Mouse (Mus musculus) embryonic facial prominence, embryonic 10.5 days (tissue): Measurements from ENCODE around the gene Dip2c. TPM values are rescaled to one million over a fixed set of nuclear protein-coding genes. Genes with fewer than 3 reads are reported as not detected.

Source experiments
- DNase-seq: peaks from one replicate; pipeline ENCODE4 v3.0.0-alpha.2; 2017; ENCODE audit warnings: low spot score
- H3K27ac ChIP-seq: fragments of 300-500 bp; sonication (generic); replicated peaks from 2 replicates; pipeline ENCODE4 v1.5.1; 2016; ENCODE audit warnings: mild to moderate bottlenecking
- H3K27me3 ChIP-seq: fragments of 300-500 bp; sonication (generic); replicated peaks from 2 replicates; pipeline ENCODE4 v1.6.1; 2016; ENCODE audit warnings: low read depth, mild to moderate bottlenecking; ENCODE audit not compliant: poor library complexity, severe bottlenecking
- H3K36me3 ChIP-seq: fragments of 300-500 bp; sonication (generic); replicated peaks from 2 replicates; pipeline ENCODE4 v1.6.1; 2016; ENCODE audit warnings: mild to moderate bottlenecking, moderate library complexity
- H3K4me1 ChIP-seq: fragments of 300-500 bp; sonication (generic); 2 replicates; pipeline ENCODE4 v1.6.1; 2016
- H3K4me3 ChIP-seq: fragments of 300-500 bp; sonication (generic); 2 replicates; pipeline ENCODE4 v1.5.1; 2016; ENCODE audit warnings: mild to moderate bottlenecking, moderate library complexity
- H3K9me3 ChIP-seq: fragments of 300-500 bp; sonication (generic); 2 replicates; pipeline ENCODE4 v1.6.1; 2016; ENCODE audit warnings: mild to moderate bottlenecking
- WGBS: fragments of 180-500 bp; shearing (Covaris S2); methylation state at CpG from one replicate; pipeline ENCODE4 v1.1.7; 2016; 5-methylcytosine and 5-hydroxymethylcytosine counted together
- polyA plus RNA-seq: library from polyadenylated mRNA; unstranded; fragments of >200 nt; fragmentation: Nextera tagmentation; extraction: Ambion mirVana; gene quantifications from 2 replicates; pipeline ENCODE4 v1.2.1, GENCODE M21; 2016

The Dip2c gene
- polyA plus RNA-seq, 1 experiment from 2014 or later = 4.6 TPM

- H3K27me3 ChIP-seq = no peaks in the 10 kb centered on the region
- H3K4me3 ChIP-seq = no peak overlapping the region
- H3K4me1 ChIP-seq = 0 out of 2 replicates have a peak, but pooled peaks cover 2% of the 10 kb centered on the region
- H3K9me3 ChIP-seq = no peaks in the 10 kb centered on the region
- no peak overlapping the region for H3K27ac ChIP-seq
- DNase-seq = no peak
- H3K36me3 ChIP-seq = no peaks in the 10 kb centered on the region
- WGBS = 77% methylated on average over 1 of the region's 1 CpGs
These were observed 119.0 kb downstream of the Dip2c start for GRCm38 (mm10) chr13:9395286-9395685.

- Histone ChIP-seq H3K4me3 (no peak overlapping the region), H3K9me3 (peaks cover 13% of the 10 kb centered on the region), H3K36me3 (no peaks in the 10 kb centered on the region; the same call in 1 of the 2 replicates), H3K4me1 (no peaks in the 10 kb centered on the region), H3K27me3 (no peaks in the 10 kb centered on the region), H3K27ac (no peak overlapping the region)
- 49% methylated on average over 1 of the region's 1 CpGs for WGBS
- no peak for DNase-seq
These were observed 122.5 kb downstream of the Dip2c start for GRCm38 (mm10) chr13:9398846-9399245.

- Histone ChIP-seq H3K4me1 (no peaks in the 10 kb centered on the region), H3K36me3 (no peaks in the 10 kb centered on the region; the same call in 1 of the 2 replicates), H3K4me3 (no peak overlapping the region), H3K27me3 (no peaks in the 10 kb centered on the region), H3K27ac (no peak overlapping the region), H3K9me3 (peaks cover 13% of the 10 kb centered on the region)
- no peak for DNase-seq
- WGBS = 70% methylated on average over 1 of the region's 1 CpGs
These were observed 129.1 kb downstream of the Dip2c start for GRCm38 (mm10) chr13:9405399-9405798.

- no peaks in the 10 kb centered on the region for H3K9me3 ChIP-seq
- DNase-seq = no peak
- WGBS = 92% methylated on average over 4 of the region's 4 CpGs
- no peaks in the 10 kb centered on the region for H3K4me1 ChIP-seq
- no peaks in the 10 kb centered on the region for H3K36me3 ChIP-seq
- H3K27me3 ChIP-seq = no peaks in the 10 kb centered on the region
- no peak overlapping the region for H3K27ac ChIP-seq
- H3K4me3 ChIP-seq = no peak overlapping the region
These were observed 132.7 kb downstream of the Dip2c start for GRCm38 (mm10) chr13:9408983-9409382.

GRCm38 (mm10) chr13:9418441-9418840 lies 142.1 kb downstream of the Dip2c start:
- Histone ChIP-seq H3K4me3 (no peak overlapping the region), H3K4me1 (no peaks in the 10 kb centered on the region), H3K36me3 (no peaks in the 10 kb centered on the region), H3K9me3 (no peaks in the 10 kb centered on the region), H3K27ac (no peak overlapping the region), H3K27me3 (no peaks in the 10 kb centered on the region)
- WGBS = 82% methylated on average over 3 of the region's 3 CpGs
- no peak for DNase-seq

GRCm38 (mm10) chr13:9419213-9419612 lies 142.9 kb downstream of the Dip2c start:
- H3K27me3 ChIP-seq = no peaks in the 10 kb centered on the region
- DNase-seq = no peak
- H3K27ac ChIP-seq = no peak overlapping the region
- no peaks in the 10 kb centered on the region for H3K36me3 ChIP-seq
- H3K4me3 ChIP-seq = no peak overlapping the region
- no peaks in the 10 kb centered on the region for H3K4me1 ChIP-seq
- H3K9me3 ChIP-seq = no peaks in the 10 kb centered on the region

GRCm38 (mm10) chr13:9421949-9422348 lies 145.6 kb downstream of the Dip2c start:
- no peaks in the 10 kb centered on the region for H3K27me3 ChIP-seq
- 91% methylated on average over 4 of the region's 4 CpGs for WGBS
- H3K36me3 ChIP-seq = no peaks in the 10 kb centered on the region
- H3K4me3 ChIP-seq = no peak overlapping the region
- H3K27ac ChIP-seq = no peak overlapping the region
- no peaks in the 10 kb centered on the region for H3K9me3 ChIP-seq
- no peak for DNase-seq
- H3K4me1 ChIP-seq = no peaks in the 10 kb centered on the region

- H3K4me1 ChIP-seq = no peaks in the 10 kb centered on the region
- no peak overlapping the region for H3K27ac ChIP-seq
- no peak for DNase-seq
- H3K36me3 ChIP-seq = no peaks in the 10 kb centered on the region
- no peaks in the 10 kb centered on the region for H3K9me3 ChIP-seq
- H3K4me3 ChIP-seq = no peak overlapping the region
- H3K27me3 ChIP-seq = no peaks in the 10 kb centered on the region
- WGBS = 80% methylated on average over 1 of the region's 1 CpGs
These were observed 146.5 kb downstream of the Dip2c start for GRCm38 (mm10) chr13:9422876-9423275.

- Histone ChIP-seq H3K27me3 (no peaks in the 10 kb centered on the region), H3K27ac (no peak overlapping the region), H3K4me1 (no peaks in the 10 kb centered on the region), H3K4me3 (no peak overlapping the region), H3K36me3 (no peaks in the 10 kb centered on the region), H3K9me3 (no peaks in the 10 kb centered on the region)
- no peak for DNase-seq
These were observed 148.1 kb downstream of the Dip2c start for GRCm38 (mm10) chr13:9424434-9424833.

GRCm38 (mm10) chr13:9426267-9426666 lies 149.9 kb downstream of the Dip2c start:
- DNase-seq = no peak
- Histone ChIP-seq H3K27me3 (no peaks in the 10 kb centered on the region), H3K36me3 (no peaks in the 10 kb centered on the region)

GRCm38 (mm10) chr13:9426779-9427178 lies 150.5 kb downstream of the Dip2c start:
- H3K9me3 ChIP-seq = peaks cover 3% of the 10 kb centered on the region; the same call in 1 of the 2 replicates
- no peak overlapping the region for H3K27ac ChIP-seq
- DNase-seq = no peak
- no peak overlapping the region for H3K4me3 ChIP-seq
- H3K4me1 ChIP-seq = no peaks in the 10 kb centered on the region
- WGBS = 80% methylated on average over 4 of the region's 4 CpGs
- H3K36me3 ChIP-seq = no peaks in the 10 kb centered on the region
- no peaks in the 10 kb centered on the region for H3K27me3 ChIP-seq

More at GRCm38 (mm10) chr13:9426267-9426666, 149.9 kb downstream of the Dip2c start:
- Histone ChIP-seq H3K9me3 (peaks cover 3% of the 10 kb centered on the region; the same call in 1 of the 2 replicates), H3K4me1 (no peaks in the 10 kb centered on the region), H3K27ac (no peak overlapping the region), H3K4me3 (no peak overlapping the region)

- Histone ChIP-seq H3K27me3 (no peaks in the 10 kb centered on the region), H3K27ac (no peak overlapping the region), H3K36me3 (no peaks in the 10 kb centered on the region), H3K4me3 (no peak overlapping the region), H3K9me3 (peaks cover 3% of the 10 kb centered on the region; the same call in 1 of the 2 replicates), H3K4me1 (no peaks in the 10 kb centered on the region)
- WGBS = 94% methylated on average over 1 of the region's 1 CpGs
- no peak for DNase-seq
These were observed 153.6 kb downstream of the Dip2c start for GRCm38 (mm10) chr13:9429884-9430283.

- 91% methylated on average over 2 of the region's 2 CpGs for WGBS
- Histone ChIP-seq H3K9me3 (peaks cover 3% of the 10 kb centered on the region; the same call in 1 of the 2 replicates), H3K27ac (no peak overlapping the region), H3K4me1 (no peaks in the 10 kb centered on the region), H3K4me3 (no peak overlapping the region), H3K36me3 (no peaks in the 10 kb centered on the region), H3K27me3 (no peaks in the 10 kb centered on the region)
- DNase-seq = no peak
These were observed 154.4 kb downstream of the Dip2c start for GRCm38 (mm10) chr13:9430724-9431123.

GRCm38 (mm10) chr13:9431441-9431840 lies 155.1 kb downstream of the Dip2c start:
- Histone ChIP-seq H3K4me1 (no peaks in the 10 kb centered on the region), H3K36me3 (no peaks in the 10 kb centered on the region), H3K27me3 (no peaks in the 10 kb centered on the region), H3K9me3 (peaks cover 3% of the 10 kb centered on the region; the same call in 1 of the 2 replicates), H3K4me3 (no peak overlapping the region), H3K27ac (no peak overlapping the region)
- no peak for DNase-seq
